Mouse (Mus musculus) neural tube, embryonic 13.5 days (tissue): Measurements from ENCODE around the gene Cfap57. TPM values are rescaled to one million over a fixed set of nuclear protein-coding genes. Genes with fewer than 3 reads are reported as not detected.
"Not testable (repeated sequence)": the region's sequence is repeated elsewhere in the genome, so short reads cannot be mapped to it uniquely, and the experiment has no call there.

Experiments
- ATAC-seq: fragments of 200-750 bp; cut with Nextera tagmentation; 2 replicates; pipeline ENCODE4 v1.8.0; 2017; ENCODE audit warnings: low read depth, mild to moderate bottlenecking, moderate TSS enrichment, moderate library complexity
- H3K27ac ChIP-seq: fragments of 300-500 bp; sonication (generic); replicated peaks from 2 replicates; pipeline ENCODE4 v1.5.1; 2015; ENCODE audit warnings: moderate library complexity, mild to moderate bottlenecking, inconsistent platforms
- H3K27me3 ChIP-seq: fragments of 300-500 bp; sonication (generic); 2 replicates; pipeline ENCODE4 v1.6.1; 2015; ENCODE audit warnings: mild to moderate bottlenecking, inconsistent platforms
- H3K36me3 ChIP-seq: fragments of 300-500 bp; sonication (generic); 2 replicates; pipeline ENCODE4 v1.6.1; 2015; ENCODE audit warnings: mild to moderate bottlenecking, inconsistent platforms
- H3K4me1 ChIP-seq: fragments of 300-500 bp; sonication (generic); replicated peaks from 2 replicates; pipeline ENCODE4 v1.6.1; 2015; ENCODE audit warnings: inconsistent platforms
- H3K4me2 ChIP-seq: fragments of 300-500 bp; sonication (generic); 2 replicates; pipeline ENCODE4 v1.6.1; 2015; ENCODE audit warnings: inconsistent platforms, mild to moderate bottlenecking, moderate library complexity
- H3K4me3 ChIP-seq: fragments of 300-500 bp; sonication (generic); 2 replicates; pipeline ENCODE4 v1.5.1; 2015; ENCODE audit warnings: mild to moderate bottlenecking, inconsistent platforms
- H3K9ac ChIP-seq: fragments of 300-500 bp; sonication (generic); 2 replicates; pipeline ENCODE4 v1.6.1; 2015; ENCODE audit warnings: moderate library complexity, mild to moderate bottlenecking, inconsistent platforms
- H3K9me3 ChIP-seq: fragments of 300-500 bp; sonication (generic); 2 replicates; pipeline ENCODE4 v1.6.1; 2016; ENCODE audit warnings: inconsistent platforms
- WGBS: fragments of 180-500 bp; shearing (Covaris S2); methylation state at CpG from one replicate; pipeline ENCODE4 v1.1.7; 2015; 5-methylcytosine and 5-hydroxymethylcytosine counted together
- polyA plus RNA-seq: library from polyadenylated mRNA; unstranded; fragments of >200 nt; fragmentation: Nextera tagmentation; extraction: Ambion mirVana; gene quantifications from 2 replicates; pipeline ENCODE4 v1.2.1, GENCODE M21; 2015

Gene Cfap57
- polyA plus RNA-seq, 1 experiment from 2014 or later = 0.96 TPM

- Histone ChIP-seq H3K4me2 (no peak overlapping the region), H3K4me3 (no peak overlapping the region), H3K4me1 (no peaks in the 10 kb centered on the region), H3K9ac (no peak overlapping the region), H3K9me3 (no peaks in the 10 kb centered on the region), H3K36me3 (no peaks in the 10 kb centered on the region), H3K27ac (no peak overlapping the region), H3K27me3 (no peaks in the 10 kb centered on the region)
- ATAC-seq = no peak
- WGBS = 83% methylated on average over 3 of the region's 3 CpGs
These were observed 67.4 kb downstream of the Cfap57 start for GRCm38 (mm10) chr4:118553039-118553649.

DNA sequence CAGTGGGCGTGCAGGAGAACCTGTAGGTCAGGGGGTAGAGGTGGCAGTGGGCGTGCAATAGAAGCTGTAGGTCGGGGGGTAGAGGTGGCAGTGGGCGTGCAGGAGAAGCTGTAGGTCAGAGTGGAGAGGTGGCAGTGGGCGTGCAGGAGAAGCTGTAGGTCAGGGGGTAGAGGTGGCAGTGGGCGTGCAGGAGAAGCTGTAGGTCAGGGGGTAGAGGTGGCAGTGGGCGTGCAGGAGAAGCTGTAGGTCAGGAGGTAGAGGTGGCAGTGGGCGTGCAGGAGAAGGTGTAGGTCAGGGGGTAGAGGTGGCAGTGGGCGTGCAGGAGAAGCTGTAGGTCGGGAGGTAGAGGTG is 72.5 kb downstream of the Cfap57 start:
- 89% methylated on average over 10 of the region's 10 CpGs for whole genome bisulfite sequencing
- H3K27me3 ChIP-seq, H3K9ac ChIP-seq, H3K4me2 ChIP-seq, H3K9me3 ChIP-seq, H3K4me1 ChIP-seq, ATAC-seq, H3K4me3 ChIP-seq, H3K27ac ChIP-seq, H3K36me3 ChIP-seq: not testable (repeated sequence)

- not testable (repeated sequence) for H3K4me3 ChIP-seq, H3K4me2 ChIP-seq, ATAC-seq, H3K9ac ChIP-seq, H3K27me3 ChIP-seq, H3K36me3 ChIP-seq, H3K27ac ChIP-seq, H3K9me3 ChIP-seq
- WGBS = 89% methylated on average over 23 of the region's 23 CpGs
- H3K4me1 ChIP-seq = peaks cover 12% of the 10 kb centered on the region
These were observed 73.0 kb downstream of the Cfap57 start for GRCm38 (mm10) chr4:118547424-118548129.

DNA sequence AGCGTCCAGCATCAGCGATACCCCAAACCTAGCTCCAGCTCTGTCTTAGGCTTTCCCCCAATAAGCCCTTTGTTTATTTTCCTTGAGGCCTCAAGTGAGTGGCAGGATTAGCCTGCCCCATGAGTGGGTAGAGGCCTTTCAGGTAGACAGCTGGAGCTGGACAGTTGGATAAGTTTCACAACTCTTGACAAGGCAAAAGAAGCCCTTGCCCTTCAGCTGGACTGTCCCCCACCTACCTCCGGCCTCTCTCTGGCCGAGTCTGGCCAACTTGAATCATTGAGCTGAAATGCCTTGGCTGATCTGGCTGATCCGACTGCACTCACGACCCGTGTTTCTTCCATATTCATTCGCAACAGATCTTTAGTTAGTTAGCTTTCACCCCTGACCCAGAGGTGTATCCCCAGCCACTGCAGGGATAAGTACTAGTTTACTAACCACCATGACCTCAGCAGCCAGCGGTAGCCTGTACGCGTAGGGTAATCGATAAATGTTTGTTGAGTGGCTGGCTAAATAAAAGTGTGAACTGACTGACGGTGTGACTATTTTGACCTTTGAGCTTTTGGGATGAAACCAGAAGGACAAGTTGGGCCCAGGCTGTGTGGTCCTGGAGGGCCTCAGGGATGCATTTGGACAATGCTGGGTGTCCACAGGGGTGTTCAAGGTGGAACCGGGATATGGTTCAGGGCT is 76.0 kb downstream of the Cfap57 start:
- Histone ChIP-seq H3K9ac (no peak overlapping the region), H3K4me1 (peaks cover 12% of the 10 kb centered on the region), H3K4me3 (no peak overlapping the region), H3K4me2 (no peak overlapping the region; the same call in 1 of the 2 replicates), H3K27me3 (peaks cover 14% of the 10 kb centered on the region; the same call in 1 of the 2 replicates), H3K9me3 (peaks cover 2% of the 10 kb centered on the region; the same call in 1 of the 2 replicates), H3K36me3 (no peaks in the 10 kb centered on the region), H3K27ac (no peak overlapping the region)
- no peak for ATAC-seq
- 80% methylated on average over 14 of the region's 14 CpGs for WGBS

- no peak within 1 kb of the TSS for H3K27ac ChIP-seq
- H3K9ac ChIP-seq = peak within 1 kb of the TSS; percentile 38
- H3K9me3 ChIP-seq = peaks cover 2% of the 10 kb centered on the region; the same call in 1 of the 2 replicates
- peak within 1 kb of the TSS; percentile 61 for H3K4me2 ChIP-seq
- no peaks in the 10 kb centered on the region for H3K36me3 ChIP-seq
- peak within 1 kb of the TSS; percentile 27 for H3K4me3 ChIP-seq
- 2% methylated on average over 24 of the region's 24 CpGs for WGBS
- H3K4me1 ChIP-seq = peaks cover 12% of the 10 kb centered on the region
- H3K27me3 ChIP-seq = peaks cover 14% of the 10 kb centered on the region; the same call in 1 of the 2 replicates
- peak; percentile 59; the same call in 1 of the 2 replicates for ATAC-seq
These were observed 76.9 kb downstream of the Cfap57 start, which contains the start of gene Tmem125 for GRCm38 (mm10) chr4:118543592-118544260. Tmem125 (minus strand) TSS chr4:118544044.

GRCm38 (mm10) chr4:118543158-118543530 is 77.4 kb downstream of the Cfap57 start:
- ATAC-seq = no peak
- 25% methylated on average over 13 of the region's 13 CpGs for WGBS

DNA sequence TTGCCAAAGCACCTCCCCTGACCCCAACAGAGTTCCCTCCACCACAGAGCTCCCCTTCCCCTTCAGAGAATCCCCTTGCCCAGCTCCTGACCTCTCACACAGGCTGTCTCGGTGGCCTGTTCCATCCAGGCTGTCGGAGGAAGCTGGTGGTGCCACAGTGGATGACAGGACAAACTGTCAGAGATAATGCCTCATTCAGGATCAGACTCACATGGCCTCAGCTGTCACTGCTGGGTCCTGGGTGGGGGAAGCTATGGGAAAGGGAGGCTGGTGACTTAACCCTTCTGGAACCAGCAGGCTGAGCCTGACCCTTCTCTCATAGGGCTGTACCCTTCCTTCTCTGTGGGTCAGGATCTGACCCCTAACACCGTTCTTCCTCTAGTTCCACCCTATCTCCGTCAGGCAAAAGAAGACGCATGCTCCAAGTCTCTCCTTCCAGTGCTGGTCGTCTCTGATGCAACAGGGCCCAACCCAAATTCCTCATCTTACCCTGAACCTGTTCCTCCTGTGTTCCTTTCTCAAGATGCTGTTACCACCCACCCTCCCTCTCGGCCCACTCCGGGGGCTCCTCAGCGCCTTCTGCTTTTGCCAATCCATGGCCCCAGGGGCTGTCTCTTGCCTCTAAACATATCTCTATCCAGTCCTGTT is 77.9 kb downstream of the Cfap57 start:
- H3K27ac ChIP-seq = no peak overlapping the region
- no peaks in the 10 kb centered on the region for H3K36me3 ChIP-seq
- H3K4me3 ChIP-seq = no peak overlapping the region
- 67% methylated on average over 9 of the region's 9 CpGs for WGBS
- peaks cover 12% of the 10 kb centered on the region for H3K4me1 ChIP-seq
- H3K4me2 ChIP-seq = no peak overlapping the region; the same call in 1 of the 2 replicates
- H3K9me3 ChIP-seq = peaks cover 2% of the 10 kb centered on the region; the same call in 1 of the 2 replicates
- ATAC-seq = no peak
- H3K27me3 ChIP-seq = peaks cover 14% of the 10 kb centered on the region; the same call in 1 of the 2 replicates
- H3K9ac ChIP-seq = no peak overlapping the region

More at GRCm38 (mm10) chr4:118543158-118543530, 77.4 kb downstream of the Cfap57 start:
- Histone ChIP-seq H3K36me3 (no peaks in the 10 kb centered on the region), H3K27ac (no peak overlapping the region), H3K4me3 (peak overlapping the region; percentile 27), H3K9me3 (peaks cover 2% of the 10 kb centered on the region; the same call in 1 of the 2 replicates), H3K9ac (no peak overlapping the region), H3K4me2 (peak overlapping the region; percentile 61), H3K27me3 (peaks cover 14% of the 10 kb centered on the region; the same call in 1 of the 2 replicates), H3K4me1 (peaks cover 12% of the 10 kb centered on the region)

GRCm38 (mm10) chr4:118539904-118540303 is 80.7 kb downstream of the Cfap57 start:
- no peaks in the 10 kb centered on the region for H3K36me3 ChIP-seq
- no peak overlapping the region for H3K4me3 ChIP-seq
- no peak for ATAC-seq
- H3K9ac ChIP-seq = no peak overlapping the region
- H3K9me3 ChIP-seq = no peaks in the 10 kb centered on the region
- H3K27me3 ChIP-seq = peaks cover 14% of the 10 kb centered on the region; the same call in 1 of the 2 replicates
- WGBS = 8% methylated on average over 10 of the region's 10 CpGs
- H3K27ac ChIP-seq = no peak overlapping the region
- no peak overlapping the region for H3K4me2 ChIP-seq
- H3K4me1 ChIP-seq = peaks cover 12% of the 10 kb centered on the region

- H3K4me3 ChIP-seq = no peak overlapping the region
- WGBS = 55% methylated on average over 6 of the region's 6 CpGs
- no peak overlapping the region for H3K27ac ChIP-seq
- no peak overlapping the region for H3K4me2 ChIP-seq
- H3K9ac ChIP-seq = no peak overlapping the region
- no peaks in the 10 kb centered on the region for H3K4me1 ChIP-seq
- H3K9me3 ChIP-seq = no peaks in the 10 kb centered on the region
- H3K36me3 ChIP-seq = no peaks in the 10 kb centered on the region
- ATAC-seq = no peak
- H3K27me3 ChIP-seq = peaks cover 9% of the 10 kb centered on the region; the same call in 1 of the 2 replicates
These were observed 82.8 kb downstream of the Cfap57 start for GRCm38 (mm10) chr4:118537801-118538200.

DNA sequence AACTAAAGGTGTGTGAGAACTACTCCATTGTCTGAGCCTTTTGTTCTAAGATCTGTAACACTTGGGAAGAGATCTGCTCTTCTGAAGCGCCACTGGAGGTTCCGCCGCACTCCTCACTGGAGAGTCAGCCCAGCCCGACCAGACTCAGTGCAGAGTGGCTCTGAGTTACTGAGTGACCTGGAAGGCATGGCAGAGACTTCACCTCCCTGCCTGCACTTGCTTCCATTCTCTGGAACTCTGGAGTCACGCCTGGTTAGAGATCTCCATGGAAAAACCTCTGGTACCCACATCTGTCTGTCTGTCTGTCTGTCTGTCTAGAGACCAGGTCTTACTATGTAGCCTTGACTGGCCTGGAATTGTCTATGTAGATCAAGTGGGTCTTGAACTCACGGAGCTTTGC is 85.0 kb downstream of the Cfap57 start:
- H3K4me1 ChIP-seq = no peaks in the 10 kb centered on the region
- H3K4me3 ChIP-seq = no peak overlapping the region
- H3K27ac ChIP-seq = no peak overlapping the region
- H3K9ac ChIP-seq = no peak overlapping the region
- ATAC-seq = no peak
- no peaks in the 10 kb centered on the region for H3K36me3 ChIP-seq
- WGBS = 81% methylated on average over 6 of the region's 6 CpGs
- H3K9me3 ChIP-seq = no peaks in the 10 kb centered on the region
- H3K27me3 ChIP-seq = no peaks in the 10 kb centered on the region
- no peak overlapping the region for H3K4me2 ChIP-seq

DNA sequence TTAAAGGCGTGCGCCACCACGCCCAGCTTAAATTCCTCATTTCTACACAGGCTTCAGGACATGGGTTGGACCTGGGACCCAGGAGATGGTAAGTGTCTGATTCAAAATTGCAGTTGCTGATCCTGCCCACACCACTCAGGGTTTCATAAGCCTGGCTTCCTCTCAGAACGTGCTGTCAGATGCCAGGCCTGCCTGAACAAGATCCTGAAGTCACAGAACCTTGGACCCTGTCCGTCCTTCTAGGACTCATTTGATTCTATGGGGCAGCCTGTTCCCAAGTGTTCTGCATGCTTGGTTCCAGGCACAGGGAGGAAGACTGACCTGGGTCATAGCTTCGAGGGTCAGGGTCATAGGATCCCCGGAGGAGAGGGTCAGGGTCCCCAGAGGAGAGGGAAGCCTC is 87.0 kb downstream of the Cfap57 start:
- 85% methylated on average over 7 of the region's 7 CpGs for WGBS
- Histone ChIP-seq H3K27me3 (no peaks in the 10 kb centered on the region), H3K4me2 (no peak overlapping the region), H3K9me3 (no peaks in the 10 kb centered on the region), H3K9ac (no peak overlapping the region), H3K36me3 (no peaks in the 10 kb centered on the region), H3K4me3 (no peak overlapping the region), H3K4me1 (no peaks in the 10 kb centered on the region), H3K27ac (no peak overlapping the region)
- ATAC-seq = no peak
